Mouse (Mus musculus): ENCODE measurements around the gene Ywhaq.

GRCm38 (mm10) chr12:21424683-21425082, 7.2 kb upstream of the Ywhaq start:
- TF ChIP-seq IRF4 (IDR thresholded peaks at IDR 0.05; ENCODE audit: low read depth, low read length) (no peak), POLR2A (IDR thresholded peaks at IDR 0.05; ENCODE audit: low read depth, low read length) (no peak), CTCF (conservative IDR thresholded peaks at IDR 0.05 in 1 of 2, IDR thresholded peaks at IDR 0.05 in 1 of 2; ENCODE audit: low read depth in 2 of 2, low read length in 2 of 2) (no peak), MXI1 (IDR thresholded peaks at IDR 0.05; ENCODE audit: low read depth, low read length) (no peak), MAX (IDR thresholded peaks at IDR 0.05; ENCODE audit: low read length) (no peak), SMC3 (IDR thresholded peaks at IDR 0.05; ENCODE audit: low read depth, low read length) (no peak), EP300 (IDR thresholded peaks at IDR 0.05; ENCODE audit: low read length) (no peak), MAZ (IDR thresholded peaks at IDR 0.05; ENCODE audit: low read depth, low read length) (no peak), KAT2A (IDR thresholded peaks at IDR 0.05; ENCODE audit: insufficient replicate concordance, low read length) (no peak), ZKSCAN1 (IDR thresholded peaks at IDR 0.05; ENCODE audit: borderline replicate concordance, low read depth, low read length) (no peak)
